Mouse (Mus musculus): Measurements from ENCODE around the gene Cntn5. TPM values are rescaled to one million over a fixed set of nuclear protein-coding genes. Genes with fewer than 3 reads are reported as not detected.

Cntn5 gene
- total and polyA plus RNA-seq, 2 experiments from 2014 or later: 23.7 to 24.8 TPM

DNA sequence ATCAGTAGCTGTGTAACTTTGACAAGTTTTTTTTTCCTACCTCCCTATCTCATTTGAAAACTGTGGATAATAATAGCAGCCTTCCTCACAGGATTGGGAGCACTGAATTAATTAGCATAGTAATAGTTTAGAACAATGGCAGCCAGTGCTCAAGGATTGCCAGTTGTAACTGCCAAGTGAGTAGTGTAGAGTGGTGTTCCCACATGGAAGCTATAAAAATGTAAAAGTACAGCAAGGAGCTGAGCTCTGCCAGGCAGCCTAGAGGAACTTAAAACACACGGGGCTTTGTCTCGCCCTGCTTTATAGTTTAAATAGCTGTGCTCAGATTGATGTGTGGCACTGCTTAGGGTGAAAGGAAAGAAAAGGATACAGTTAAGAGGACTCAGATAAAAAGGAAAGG, 635.2 kb downstream of the Cntn5 start:
- Histone ChIP-seq H3K9me3 (ENCODE audit: low read length) (no peaks in the 10 kb centered on the region), H3K4me1 (ENCODE audit: insufficient read depth, low read length) (no peaks in the 10 kb centered on the region), H3K36me3 (ENCODE audit: insufficient read depth, low read length) (no peaks in the 10 kb centered on the region), H3K4me3 (ENCODE audit: low read depth, low read length) (no peak overlapping the region), H3K4me2 (ENCODE audit: low read depth, low read length, poor library complexity, severe bottlenecking) (no peak overlapping the region), H3K27me3 (ENCODE audit: insufficient read depth, low read length) (no peaks in the 10 kb centered on the region), H3K9ac (replicated peaks; ENCODE audit: low read length, poor library complexity, severe bottlenecking) (no peak overlapping the region), H3K27ac (ENCODE audit: low read depth, low read length) (no peak overlapping the region)
- no peak for TF ChIP-seq CTCF (IDR thresholded peaks at IDR 0.05)
- ATAC-seq (ENCODE audit: low FRiP score) (peak; percentile 87), DNase-seq (ENCODE audit: low spot score) (peak; percentile 71)
- 11% methylated on average over 2 of the region's 2 CpGs for WGBS

DNA sequence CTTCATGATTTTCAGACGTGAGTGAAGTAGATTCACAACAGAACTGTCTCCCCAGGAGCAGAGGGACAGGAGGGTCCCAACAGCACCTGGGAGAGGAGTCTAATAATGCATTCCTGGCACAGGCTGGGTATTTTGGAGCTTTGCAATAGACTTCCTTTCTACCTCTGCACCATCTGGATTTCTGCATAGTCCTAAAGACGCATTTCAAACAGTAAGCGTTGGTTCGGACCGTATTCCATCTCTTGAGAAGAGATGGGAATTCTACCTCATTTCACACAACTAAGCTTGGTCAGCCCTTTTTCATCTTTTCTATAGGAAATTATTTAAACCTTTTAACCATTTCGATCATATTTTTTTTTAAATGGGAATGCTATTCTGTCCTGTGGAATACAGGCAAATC, 635.7 kb downstream of the Cntn5 start:
- DNase-seq (ENCODE audit: low spot score): no peak

DNA sequence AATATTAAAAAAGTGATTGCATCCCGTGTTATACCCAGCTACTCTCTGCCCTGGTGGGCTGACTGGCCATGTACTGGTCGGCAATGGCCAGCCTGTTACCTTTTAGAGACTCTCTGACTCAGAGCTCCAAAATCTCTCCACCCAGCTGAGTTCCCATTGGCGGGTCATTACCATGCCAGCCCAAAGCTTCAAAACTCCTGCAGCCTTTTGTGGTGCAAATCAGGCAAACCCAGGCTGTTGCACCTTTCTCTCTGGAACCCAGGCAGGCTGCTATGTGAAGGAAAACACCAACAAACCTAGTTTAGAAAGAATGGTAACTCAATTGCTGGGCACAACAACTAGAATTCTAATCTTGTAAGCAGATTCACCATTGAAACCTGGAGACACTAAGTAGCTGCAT, 639.0 kb downstream of the Cntn5 start:
- Histone ChIP-seq H3K36me3 (ENCODE audit: insufficient read depth, low read length) (no peaks in the 10 kb centered on the region), H3K9me3 (ENCODE audit: low read length) (no peaks in the 10 kb centered on the region), H3K4me3 (ENCODE audit: low read depth, low read length) (no peak overlapping the region), H3K27me3 (ENCODE audit: insufficient read depth, low read length) (no peaks in the 10 kb centered on the region), H3K9ac (replicated peaks; ENCODE audit: low read length, poor library complexity, severe bottlenecking) (no peak overlapping the region), H3K4me1 (ENCODE audit: insufficient read depth, low read length) (no peaks in the 10 kb centered on the region), H3K4me2 (ENCODE audit: low read depth, low read length, poor library complexity, severe bottlenecking) (no peak overlapping the region), H3K27ac (ENCODE audit: low read depth, low read length) (no peak overlapping the region)
- no peak for ATAC-seq (ENCODE audit: low FRiP score)
- 36% methylated on average over 3 of the region's 3 CpGs for WGBS
- no peak for TF ChIP-seq CTCF (IDR thresholded peaks at IDR 0.05)
- no peak for DNase-seq (ENCODE audit: low spot score)

More for the DNA sequence above, 635.7 kb downstream of the Cntn5 start:
- Histone ChIP-seq H3K4me2 (ENCODE audit: low read depth, low read length, poor library complexity, severe bottlenecking) (no peak overlapping the region), H3K27ac (ENCODE audit: low read depth, low read length) (peak overlapping the region; percentile 34; the same call in 1 of the 2 replicates), H3K36me3 (ENCODE audit: insufficient read depth, low read length) (no peaks in the 10 kb centered on the region), H3K4me1 (ENCODE audit: insufficient read depth, low read length) (no peaks in the 10 kb centered on the region), H3K9me3 (ENCODE audit: low read length) (no peaks in the 10 kb centered on the region), H3K9ac (replicated peaks; ENCODE audit: low read length, poor library complexity, severe bottlenecking) (no peak overlapping the region), H3K27me3 (ENCODE audit: insufficient read depth, low read length) (no peaks in the 10 kb centered on the region), H3K4me3 (ENCODE audit: low read depth, low read length) (no peak overlapping the region)
- no peak for TF ChIP-seq CTCF (IDR thresholded peaks at IDR 0.05)
- 40% methylated on average over 6 of the region's 6 CpGs for WGBS
- no peak for ATAC-seq (ENCODE audit: low FRiP score)

DNA sequence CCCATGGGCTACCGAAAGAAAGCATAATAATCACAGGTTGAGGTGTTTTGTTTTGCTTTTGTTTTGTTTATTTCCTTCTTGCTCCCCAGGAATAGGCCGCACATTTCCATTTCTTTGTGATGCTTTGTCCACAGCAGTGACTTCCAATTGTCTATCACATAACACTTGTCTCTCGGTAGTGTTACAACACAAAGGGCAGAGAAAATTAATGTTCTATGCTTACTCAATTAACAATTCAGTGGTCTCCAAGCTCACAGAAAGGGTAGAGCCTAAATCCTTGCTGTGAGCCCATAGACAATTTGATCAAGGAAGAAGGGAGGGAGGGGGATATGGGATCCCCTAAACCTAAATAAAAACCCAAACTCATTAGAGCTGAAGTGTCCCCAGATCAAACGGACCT, 671.2 kb downstream of the Cntn5 start:
- Histone ChIP-seq H3K9ac (replicated peaks; ENCODE audit: low read length, poor library complexity, severe bottlenecking) (no peak overlapping the region), H3K4me2 (ENCODE audit: low read depth, low read length, poor library complexity, severe bottlenecking) (no peak overlapping the region), H3K27ac (ENCODE audit: low read depth, low read length) (no peak overlapping the region), H3K9me3 (ENCODE audit: low read length) (no peaks in the 10 kb centered on the region), H3K27me3 (ENCODE audit: insufficient read depth, low read length) (no peaks in the 10 kb centered on the region), H3K4me3 (ENCODE audit: low read depth, low read length) (no peak overlapping the region), H3K4me1 (ENCODE audit: insufficient read depth, low read length) (no peaks in the 10 kb centered on the region), H3K36me3 (ENCODE audit: insufficient read depth, low read length) (no peaks in the 10 kb centered on the region)
- no peak for TF ChIP-seq CTCF (IDR thresholded peaks at IDR 0.05)
- DNase-seq (ENCODE audit: low spot score): no peak
- 75% methylated on average over 4 of the region's 4 CpGs for WGBS
- no peak for ATAC-seq (ENCODE audit: low FRiP score)

DNA sequence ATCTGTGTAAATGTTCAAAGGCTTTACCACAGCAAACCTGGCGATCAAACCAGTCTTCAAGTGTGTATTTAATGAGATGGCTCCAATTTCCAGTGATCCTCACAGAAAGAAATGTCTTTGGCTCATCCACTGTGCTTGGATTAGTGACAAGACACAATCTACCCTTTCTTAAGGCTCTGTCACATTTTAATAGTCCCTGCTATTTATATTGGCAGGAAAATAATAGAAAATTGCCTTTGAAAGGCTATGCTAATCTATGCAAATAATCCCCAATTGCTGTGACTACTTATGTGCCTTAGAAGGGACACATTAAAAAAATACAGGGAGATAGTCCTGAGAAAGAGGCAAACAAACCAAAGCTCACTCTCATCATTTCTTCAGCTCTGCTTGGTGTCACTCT, 672.5 kb downstream of the Cntn5 start:
- no peak overlapping the region for H3K27ac ChIP-seq (ENCODE audit: low read depth, low read length)
- no peaks in the 10 kb centered on the region for H3K36me3 ChIP-seq (ENCODE audit: insufficient read depth, low read length)
- H3K9me3 ChIP-seq (ENCODE audit: low read length): no peaks in the 10 kb centered on the region
- no peak overlapping the region for H3K4me3 ChIP-seq (ENCODE audit: low read depth, low read length)
- TF ChIP-seq CTCF (IDR thresholded peaks at IDR 0.05): no peak
- WGBS: 48% methylated on average over 1 of the region's 1 CpGs
- H3K4me2 ChIP-seq (ENCODE audit: low read depth, low read length, poor library complexity, severe bottlenecking): no peak overlapping the region
- DNase-seq (ENCODE audit: low spot score): no peak
- ATAC-seq (ENCODE audit: low FRiP score): no peak
- H3K9ac ChIP-seq (replicated peaks; ENCODE audit: low read length, poor library complexity, severe bottlenecking): no peak overlapping the region
- no peaks in the 10 kb centered on the region for H3K4me1 ChIP-seq (ENCODE audit: insufficient read depth, low read length)
- no peaks in the 10 kb centered on the region for H3K27me3 ChIP-seq (ENCODE audit: insufficient read depth, low read length)

DNA sequence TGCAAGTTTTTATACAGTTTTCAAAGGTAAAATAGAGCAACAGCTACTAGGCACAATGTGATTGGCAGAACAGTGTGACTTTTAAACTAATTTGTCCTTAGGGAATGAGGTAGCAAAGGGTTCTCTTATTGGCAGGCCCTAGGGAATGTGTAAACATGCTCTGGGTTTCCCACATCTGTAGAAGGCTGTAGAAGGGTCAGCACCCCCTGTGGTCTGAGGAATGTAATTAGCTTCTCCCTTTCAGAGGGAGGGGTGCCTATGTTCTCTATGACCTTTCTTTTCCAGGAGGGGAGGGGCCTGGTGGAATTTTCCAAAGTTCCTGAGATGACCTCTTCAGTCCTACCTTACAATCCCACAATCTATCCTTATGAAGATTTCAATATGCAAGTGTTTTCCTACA, 673.6 kb downstream of the Cntn5 start:
- Histone ChIP-seq H3K9me3 (ENCODE audit: low read length) (no peaks in the 10 kb centered on the region), H3K36me3 (ENCODE audit: insufficient read depth, low read length) (no peaks in the 10 kb centered on the region), H3K4me1 (ENCODE audit: insufficient read depth, low read length) (no peaks in the 10 kb centered on the region), H3K4me3 (ENCODE audit: low read depth, low read length) (no peak overlapping the region), H3K9ac (replicated peaks; ENCODE audit: low read length, poor library complexity, severe bottlenecking) (no peak overlapping the region), H3K27ac (ENCODE audit: low read depth, low read length) (no peak overlapping the region), H3K4me2 (ENCODE audit: low read depth, low read length, poor library complexity, severe bottlenecking) (no peak overlapping the region), H3K27me3 (ENCODE audit: insufficient read depth, low read length) (no peaks in the 10 kb centered on the region)
- ATAC-seq (ENCODE audit: low FRiP score): no peak
- no peak for DNase-seq (ENCODE audit: low spot score)
- TF ChIP-seq CTCF (IDR thresholded peaks at IDR 0.05): no peak
